Mouse (Mus musculus) MEL (cell line): Measurements from ENCODE around the gene Nosip. TPM values are rescaled to one million over a fixed set of nuclear protein-coding genes. Genes with fewer than 3 reads are reported as not detected.
A peak's percentile ranks its signal among the peaks of the same experiment; 100 is the strongest.

ENCODE experiments used
- DNase-seq: peaks from one replicate; pipeline ENCODE4 v3.0.0; 2011; ENCODE audit warnings: low read depth, low spot score
- H3K27ac ChIP-seq: 2 replicates; pipeline ENCODE4 v1.5.1; 2012; ENCODE audit warnings: low read depth, mild to moderate bottlenecking, control low read depth, low read length, moderate library complexity; ENCODE audit not compliant: control insufficient read depth
- H3K27me3 ChIP-seq, 2 experiments: fragments of 150-350 bp in 1 of 2; sonication (generic) in 1 of 2; 2 replicates each; pipeline ENCODE4 v1.6.1; 2012; ENCODE audit warnings: low read length in 2 of 2, mild to moderate bottlenecking in 2 of 2, improper control_type of control experiment in 1 of 2, moderate library complexity in 1 of 2; ENCODE audit not compliant: insufficient read depth in 2 of 2, control insufficient read depth in 1 of 2
- H3K36me3 ChIP-seq, 2 experiments: 2 replicates each; pipeline ENCODE4 v1.6.1; 2012 to 2014; ENCODE audit warnings: low read length in 2 of 2, improper control_type of control experiment in 1 of 2, inconsistent platforms in 1 of 2, mild to moderate bottlenecking in 1 of 2; ENCODE audit not compliant: insufficient read depth in 2 of 2, control insufficient read depth in 1 of 2
- H3K4me1 ChIP-seq, 2 experiments: fragments of 150-350 bp in 1 of 2; sonication (generic) in 1 of 2; 2 replicates each; pipeline ENCODE4 v1.6.1; 2012; ENCODE audit warnings: low read length in 2 of 2, improper control_type of control experiment in 1 of 2, mild to moderate bottlenecking in 1 of 2; ENCODE audit not compliant: insufficient read depth in 2 of 2, control insufficient read depth in 1 of 2
- H3K4me3 ChIP-seq, 2 experiments: fragments of 150-350 bp in 1 of 2; sonication (generic) in 1 of 2; 2 replicates each; pipeline ENCODE4 v1.5.1; 2012; ENCODE audit warnings: low read depth in 2 of 2, low read length in 2 of 2, mild to moderate bottlenecking in 2 of 2, moderate library complexity in 2 of 2, control low read depth in 1 of 2, improper control_type of control experiment in 1 of 2; ENCODE audit not compliant: control insufficient read depth in 1 of 2, insufficient read depth in 1 of 2
- H3K79me2 ChIP-seq: 2 replicates; pipeline ENCODE4 v1.6.1; 2012; ENCODE audit warnings: mild to moderate bottlenecking, low read length, moderate library complexity; ENCODE audit not compliant: control insufficient read depth, poor library complexity, insufficient read depth
- H3K9ac ChIP-seq: 2 replicates; pipeline ENCODE4 v1.6.1; 2012; ENCODE audit warnings: low read depth, mild to moderate bottlenecking, control low read depth, low read length, moderate library complexity; ENCODE audit not compliant: control insufficient read depth, poor library complexity, severe bottlenecking
- H3K9me3 ChIP-seq: fragments of 150-350 bp; sonication (generic); replicated peaks from 2 replicates; pipeline ENCODE4 v1.6.1; 2012; ENCODE audit warnings: mild to moderate bottlenecking, low read length, improper control_type of control experiment, moderate library complexity; ENCODE audit not compliant: insufficient read depth
- BHLHE40 ChIP-seq: IDR thresholded peaks from 2 replicates; pipeline ENCODE4 v1.6.1; 2012; ENCODE audit warnings: low read depth, mild to moderate bottlenecking, inconsistent platforms, low read length, improper control_type of control experiment, borderline replicate concordance
- CTCF ChIP-seq, 3 experiments: IDR thresholded peaks in 2 of 3; conservative IDR thresholded peaks in 1 of 3; 2 replicates each; pipeline ENCODE4 v1.5.1; 2011 to 2012; ENCODE audit warnings: low read length in 3 of 3, low read depth in 2 of 3, mild to moderate bottlenecking in 2 of 3, improper control_type of control experiment in 1 of 3, inconsistent platforms in 1 of 3, mixed read lengths in 1 of 3, moderate library complexity in 1 of 3; ENCODE audit not compliant: control insufficient read depth in 1 of 3, insufficient read depth in 1 of 3, poor library complexity in 1 of 3, severe bottlenecking in 1 of 3
- ELF1 ChIP-seq: IDR thresholded peaks from 2 replicates; pipeline ENCODE4 v1.6.1; 2014; ENCODE audit warnings: low read depth, mild to moderate bottlenecking, inconsistent platforms, low read length, improper control_type of control experiment, moderate library complexity
- GABPA ChIP-seq: IDR thresholded peaks from 2 replicates; pipeline ENCODE4 v1.6.1; 2012; ENCODE audit warnings: low read depth, mild to moderate bottlenecking, inconsistent platforms, low read length, improper control_type of control experiment, moderate library complexity
- HCFC1 ChIP-seq: IDR thresholded peaks from 2 replicates; pipeline ENCODE4 v1.6.1; 2012; ENCODE audit warnings: low read depth, mild to moderate bottlenecking, inconsistent platforms, low read length, improper control_type of control experiment, moderate library complexity
- JUND ChIP-seq: IDR thresholded peaks from 2 replicates; pipeline ENCODE4 v1.6.1; 2011; ENCODE audit warnings: low read depth, mild to moderate bottlenecking, improper control_type of control experiment, low read length
- MAX ChIP-seq: IDR thresholded peaks from 2 replicates; pipeline ENCODE4 v1.6.1; 2011; ENCODE audit warnings: low read length, improper control_type of control experiment
- MEF2A ChIP-seq: IDR thresholded peaks from 2 replicates; pipeline ENCODE4 v1.6.1; 2014; ENCODE audit warnings: low read depth, mild to moderate bottlenecking, inconsistent platforms, low read length, improper control_type of control experiment; ENCODE audit not compliant: poor library complexity, insufficient replicate concordance, severe bottlenecking; ENCODE audit errors: extremely low read depth
- MXI1 ChIP-seq: IDR thresholded peaks from 2 replicates; pipeline ENCODE4 v1.6.1; 2011; ENCODE audit warnings: mild to moderate bottlenecking, low read depth, low read length, improper control_type of control experiment
- MYC ChIP-seq: IDR thresholded peaks from 2 replicates; pipeline ENCODE4 v1.6.1; 2011; ENCODE audit warnings: low read depth, mild to moderate bottlenecking, low read length, improper control_type of control experiment, moderate library complexity
- NRF1 ChIP-seq: IDR thresholded peaks from 2 replicates; pipeline ENCODE4 v1.6.1; 2014; ENCODE audit warnings: low read depth, mild to moderate bottlenecking, inconsistent platforms, low read length, improper control_type of control experiment, moderate library complexity; ENCODE audit not compliant: poor library complexity, insufficient read depth, severe bottlenecking
- POLR2A ChIP-seq, 2 experiments: IDR thresholded peaks; 2 replicates each; pipeline ENCODE4 v1.6.1; 2011 to 2012; ENCODE audit warnings: low read length in 2 of 2, mild to moderate bottlenecking in 2 of 2, control low read depth in 1 of 2, improper control_type of control experiment in 1 of 2, low read depth in 1 of 2, moderate library complexity in 1 of 2; ENCODE audit not compliant: control insufficient read depth in 1 of 2, insufficient read depth in 1 of 2, poor library complexity in 1 of 2
- POLR2AphosphoS2 ChIP-seq: IDR thresholded peaks from 2 replicates; pipeline ENCODE4 v1.6.1; 2011; ENCODE audit warnings: low read length, improper control_type of control experiment
- POLR2AphosphoS5 ChIP-seq: IDR thresholded peaks from 2 replicates; pipeline ENCODE4 v1.6.1; 2012; ENCODE audit warnings: low read depth, borderline replicate concordance, mild to moderate bottlenecking, inconsistent platforms, low read length, moderate library complexity, mixed read lengths
- RAD21 ChIP-seq: IDR thresholded peaks from 2 replicates; pipeline ENCODE4 v1.6.1; 2011; ENCODE audit warnings: mild to moderate bottlenecking, low read depth, low read length, improper control_type of control experiment
- SIN3A ChIP-seq: IDR thresholded peaks from 2 replicates; pipeline ENCODE4 v1.6.1; 2012; ENCODE audit warnings: low read length, improper control_type of control experiment, inconsistent platforms
- SMC3 ChIP-seq: IDR thresholded peaks from 2 replicates; pipeline ENCODE4 v1.6.1; 2011; ENCODE audit warnings: low read depth, low read length, improper control_type of control experiment
- TBP ChIP-seq: IDR thresholded peaks from 2 replicates; pipeline ENCODE4 v1.8.0; 2011; ENCODE audit warnings: low read depth, low read length, improper control_type of control experiment
- USF1 ChIP-seq: IDR thresholded peaks from 2 replicates; pipeline ENCODE4 v1.6.1; 2014; ENCODE audit warnings: low read depth, mild to moderate bottlenecking, inconsistent platforms, low read length, improper control_type of control experiment, moderate library complexity
- USF2 ChIP-seq, 2 experiments: IDR thresholded peaks; 2 replicates each; pipeline ENCODE4 v1.6.1; 2011 to 2012; ENCODE audit warnings: improper control_type of control experiment in 2 of 2, low read length in 2 of 2, borderline replicate concordance in 1 of 2, inconsistent platforms in 1 of 2, low read depth in 1 of 2, mild to moderate bottlenecking in 1 of 2; ENCODE audit not compliant: insufficient read depth in 1 of 2
- ZC3H11A ChIP-seq: IDR thresholded peaks from 2 replicates; pipeline ENCODE4 v1.6.1; 2012; ENCODE audit warnings: low read depth, mild to moderate bottlenecking, inconsistent platforms, low read length, improper control_type of control experiment
- ZKSCAN1 ChIP-seq: IDR thresholded peaks from 2 replicates; pipeline ENCODE4 v1.6.1; 2012; ENCODE audit warnings: low read depth, mild to moderate bottlenecking, inconsistent platforms, low read length, improper control_type of control experiment, moderate library complexity
- polyA plus RNA-seq, 2 experiments: library from polyadenylated mRNA; stranded (reverse) in 1 of 2; unstranded in 1 of 2; fragments of >175 nt in 1 of 2; fragments of >200 nt in 1 of 2; gene quantifications; 2 replicates each; pipeline versions ENCODE4 v1.2.1 to v1.2.4; 2012; ENCODE audit warnings: low replicate concordance in 2 of 2, low read depth in 1 of 2; ENCODE audit not compliant: insufficient read length in 2 of 2, insufficient read depth in 1 of 2, missing spikeins in 1 of 2
- total RNA-seq: library from RNA; depleted of rRNA; stranded (reverse); fragments of 300-350 nt; gene quantifications from 2 replicates; pipeline ENCODE4 v1.2.3, GENCODE M21; 2012

Nosip gene
- total and polyA plus RNA-seq, 3 experiments: 50.7 to 78.9 TPM; not detected in 1

DNA sequence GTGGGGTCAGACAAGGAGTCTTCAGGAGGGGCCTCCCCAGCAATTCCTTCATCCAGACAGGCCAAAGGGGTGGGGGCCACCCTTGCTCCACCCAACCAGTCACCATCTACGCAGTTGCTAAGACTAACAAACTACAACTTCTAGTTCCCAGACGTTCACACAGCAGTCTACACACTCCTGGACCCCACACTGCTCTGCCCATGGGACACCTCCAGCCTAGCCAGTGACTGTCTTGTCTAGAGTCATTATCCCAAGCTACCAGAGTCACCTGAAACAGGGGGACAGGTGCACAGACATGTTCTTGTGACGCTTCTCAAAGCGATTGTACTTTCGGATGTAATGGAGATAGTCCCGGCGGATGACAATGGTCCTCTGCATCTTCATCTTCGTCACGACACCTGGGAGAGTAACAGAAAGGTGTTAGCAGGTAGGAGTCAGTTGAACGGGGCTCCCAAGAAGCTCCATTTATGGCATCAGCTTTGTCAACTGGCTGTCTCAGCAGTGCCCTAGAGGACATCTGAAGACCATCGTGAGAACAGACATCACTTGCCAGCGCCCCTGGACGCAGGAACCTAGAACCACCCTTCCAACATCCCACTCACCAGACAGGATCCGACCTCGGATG, 60.4 kb downstream of the Nosip start:
- TF ChIP-seq TBP (no peak), JUND (no peak), MAX (no peak), POLR2AphosphoS5 (no peak), USF2 (IDR thresholded peaks at IDR 0.05; ENCODE audit: borderline replicate concordance in 1 of 2, insufficient read depth in 1 of 2, low read depth in 1 of 2, low read length in 2 of 2) (no peak), ELF1 (no peak), NRF1 (no peak), HCFC1 (no peak), MXI1 (no peak), USF1 (no peak), POLR2AphosphoS2 (no peak), SMC3 (no peak), MEF2A (no peak), CTCF (IDR thresholded peaks at IDR 0.05 in 2 of 3, conservative IDR thresholded peaks at IDR 0.05 in 1 of 3; ENCODE audit: control insufficient read depth in 1 of 3, insufficient read depth in 1 of 3, low read depth in 2 of 3, low read length in 3 of 3, poor library complexity in 1 of 3, severe bottlenecking in 1 of 3) (no peak)
- TF ChIP-seq, all 39 proteins: peak for 0
- Histone ChIP-seq H3K9me3 (no peaks in the 10 kb centered on the region), H3K4me1 (peaks cover 0 to 22% of the 10 kb centered on the region in 2 experiments; a peak in 2 of 4 replicates), H3K79me2 (peaks cover 48% of the 10 kb centered on the region), H3K27me3 (no peaks in the 10 kb centered on the region), H3K36me3 (peaks cover 14 to 17% of the 10 kb centered on the region in 2 experiments), H3K9ac (peak overlapping the region; percentile 91), H3K4me3 (peak overlapping the region; percentile 68 to 84), H3K27ac (peak overlapping the region; percentile 80)
- DNase-seq: peak; percentile 32

DNA sequence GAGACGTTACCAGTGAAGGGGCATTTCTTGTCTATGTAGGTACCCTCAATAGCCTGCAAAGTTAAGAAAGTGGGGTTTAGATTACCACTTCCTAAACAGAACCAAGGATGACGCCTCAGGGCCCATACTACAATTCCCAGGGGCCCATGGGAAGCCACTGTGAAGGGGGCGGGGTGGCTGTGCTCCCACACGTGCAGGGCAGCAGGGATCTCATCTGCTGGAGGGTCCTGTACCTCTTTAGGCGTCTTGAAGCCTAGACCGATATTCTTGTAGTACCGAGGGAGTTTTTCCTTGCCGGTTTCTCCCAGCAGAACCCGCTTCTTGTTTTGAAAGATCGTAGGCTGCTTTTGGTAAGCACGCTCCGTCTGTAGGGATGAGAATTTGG, 60.9 kb downstream of the Nosip start:
- H3K9me3 ChIP-seq: no peaks in the 10 kb centered on the region
- H3K4me3 ChIP-seq: peak overlapping the region; percentile 68 to 84
- peaks cover 53% of the 10 kb centered on the region for H3K79me2 ChIP-seq
- TF ChIP-seq RAD21: no peak
- no peak for TF ChIP-seq JUND
- TF ChIP-seq BHLHE40: no peak
- no peak for TF ChIP-seq SIN3A
- no peak for TF ChIP-seq USF2 (IDR thresholded peaks at IDR 0.05; ENCODE audit: borderline replicate concordance in 1 of 2, insufficient read depth in 1 of 2, low read depth in 1 of 2, low read length in 2 of 2)
- no peak for TF ChIP-seq ZC3H11A
- peak; percentile 25 to 55; a peak in 2 of 4 replicates for TF ChIP-seq POLR2A (IDR thresholded peaks at IDR 0.05; ENCODE audit: control insufficient read depth in 1 of 2, insufficient read depth in 1 of 2, low read depth in 1 of 2, low read length in 2 of 2, poor library complexity in 1 of 2)
- TF ChIP-seq CTCF (IDR thresholded peaks at IDR 0.05 in 2 of 3, conservative IDR thresholded peaks at IDR 0.05 in 1 of 3; ENCODE audit: control insufficient read depth in 1 of 3, insufficient read depth in 1 of 3, low read depth in 2 of 3, low read length in 3 of 3, poor library complexity in 1 of 3, severe bottlenecking in 1 of 3): no peak
- TF ChIP-seq GABPA: no peak
- 0 out of 2 replicates have a peak, but pooled peaks have one; percentile 17 for TF ChIP-seq TBP
- no peak for TF ChIP-seq ELF1
- no peak for TF ChIP-seq MYC
- no peak for TF ChIP-seq ZKSCAN1
- peaks cover 14 to 17% of the 10 kb centered on the region in 2 experiments for H3K36me3 ChIP-seq
- peak overlapping the region; percentile 91 for H3K9ac ChIP-seq
- DNase-seq: peak; percentile 67
- peaks cover 0 to 22% of the 10 kb centered on the region in 2 experiments; a peak in 2 of 4 replicates for H3K4me1 ChIP-seq
- no peaks in the 10 kb centered on the region for H3K27me3 ChIP-seq
- peak overlapping the region; percentile 80 for H3K27ac ChIP-seq
